Mouse (Mus musculus) megakaryocyte, embryonic 14.5 days (primary cell): ENCODE results near the gene Mcrip2.

Experiments
- FLI1 ChIP-seq: IDR thresholded peaks from 2 replicates; pipeline ENCODE4 v1.6.1; 2012; ENCODE audit warnings: low read length, inconsistent platforms, mixed read lengths
- GATA1 ChIP-seq: IDR thresholded peaks from 3 replicates; pipeline ENCODE4 v1.6.1; 2012; ENCODE audit warnings: mixed read lengths, low read length, inconsistent platforms, borderline replicate concordance

DNA sequence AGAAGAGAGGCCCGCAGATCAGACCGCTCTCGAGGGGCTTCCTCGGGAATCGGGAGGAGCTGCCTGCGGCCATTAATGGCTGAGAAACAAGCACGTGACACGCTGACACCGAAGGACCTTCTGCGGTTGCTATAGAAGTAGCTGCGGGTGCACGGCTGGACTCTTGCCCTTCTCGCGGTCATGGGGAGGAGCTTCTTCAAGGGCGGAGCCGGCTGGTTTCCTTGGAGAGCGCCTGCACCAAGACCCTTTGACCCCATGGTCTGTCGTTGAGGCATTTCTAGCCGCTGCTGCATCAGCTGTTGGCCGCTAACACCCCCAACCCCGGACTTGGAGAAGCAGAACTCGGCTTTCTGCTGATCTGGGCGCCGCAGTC is 35.3 kb downstream of the Mcrip2 start, which contains the start of gene Stub1:
- TF ChIP-seq GATA1 (no peak), FLI1 (no peak)
